Mouse (Mus musculus) liver, embryonic 13.5 days (tissue): ENCODE results near the gene Ccdc107. TPM values are rescaled to one million over a fixed set of nuclear protein-coding genes. Genes with fewer than 3 reads are reported as not detected.
A peak's percentile ranks its signal among the peaks of the same experiment; 100 is the strongest.

Experiments used
- ATAC-seq: fragments of 200-750 bp; cut with Nextera tagmentation; 2 replicates; pipeline ENCODE4 v1.8.0; 2017; ENCODE audit warnings: low read depth, mild to moderate bottlenecking, moderate number of reproducible peaks, moderate library complexity
- DNase-seq: peaks from one replicate; pipeline ENCODE4 v3.0.0; 2022
- H3K27ac ChIP-seq: fragments of 300-500 bp; sonication (generic); 2 replicates; pipeline ENCODE4 v1.5.1; 2015; ENCODE audit warnings: moderate library complexity, mild to moderate bottlenecking, inconsistent platforms
- H3K27me3 ChIP-seq: fragments of 300-500 bp; sonication (generic); 2 replicates; pipeline ENCODE4 v1.6.1; 2015; ENCODE audit warnings: mild to moderate bottlenecking, inconsistent platforms
- H3K36me3 ChIP-seq: fragments of 300-500 bp; sonication (generic); 2 replicates; pipeline ENCODE4 v1.6.1; 2015; ENCODE audit warnings: mild to moderate bottlenecking, inconsistent platforms
- H3K4me1 ChIP-seq: fragments of 300-500 bp; sonication (generic); replicated peaks from 2 replicates; pipeline ENCODE4 v1.6.1; 2015; ENCODE audit warnings: inconsistent platforms
- H3K4me2 ChIP-seq: fragments of 300-500 bp; sonication (generic); 2 replicates; pipeline ENCODE4 v1.6.1; 2015; ENCODE audit warnings: inconsistent platforms, mild to moderate bottlenecking, moderate library complexity
- H3K4me3 ChIP-seq: fragments of 300-500 bp; sonication (generic); replicated peaks from 2 replicates; pipeline ENCODE4 v1.5.1; 2015; ENCODE audit warnings: mild to moderate bottlenecking, inconsistent platforms
- H3K9ac ChIP-seq: fragments of 300-500 bp; sonication (generic); 2 replicates; pipeline ENCODE4 v1.6.1; 2015; ENCODE audit warnings: mild to moderate bottlenecking, inconsistent platforms
- H3K9me3 ChIP-seq: fragments of 300-500 bp; sonication (generic); replicated peaks from 2 replicates; pipeline ENCODE4 v1.6.1; 2016; ENCODE audit warnings: inconsistent platforms
- WGBS: fragments of 180-500 bp; shearing (Covaris S2); methylation state at CpG from one replicate; pipeline ENCODE4 v1.1.7; 2015; ENCODE audit not compliant: insufficient replicate concordance; 5-methylcytosine and 5-hydroxymethylcytosine counted together
- polyA plus RNA-seq: library from polyadenylated mRNA; unstranded; fragments of >200 nt; fragmentation: Nextera tagmentation; extraction: Ambion mirVana; gene quantifications from 2 replicates; pipeline ENCODE4 v1.2.1, GENCODE M21; 2015

The Ccdc107 gene
- polyA plus RNA-seq, 1 experiment from 2014 or later: 34.2 TPM

GRCm38 (mm10) chr4:43513791-43514190 is 21.1 kb downstream of the Ccdc107 start:
- Histone ChIP-seq H3K27me3 (0 out of 2 replicates have a peak, but pooled peaks cover 6% of the 10 kb centered on the region), H3K36me3 (no peaks in the 10 kb centered on the region), H3K27ac (no peak overlapping the region), H3K9me3 (no peaks in the 10 kb centered on the region), H3K9ac (no peak overlapping the region), H3K4me3 (no peak overlapping the region), H3K4me1 (peaks cover 18% of the 10 kb centered on the region), H3K4me2 (no peak overlapping the region)
- ATAC-seq: no peak
- no peak for DNase-seq
- 70% methylated on average over 4 of the region's 4 CpGs for WGBS

DNA sequence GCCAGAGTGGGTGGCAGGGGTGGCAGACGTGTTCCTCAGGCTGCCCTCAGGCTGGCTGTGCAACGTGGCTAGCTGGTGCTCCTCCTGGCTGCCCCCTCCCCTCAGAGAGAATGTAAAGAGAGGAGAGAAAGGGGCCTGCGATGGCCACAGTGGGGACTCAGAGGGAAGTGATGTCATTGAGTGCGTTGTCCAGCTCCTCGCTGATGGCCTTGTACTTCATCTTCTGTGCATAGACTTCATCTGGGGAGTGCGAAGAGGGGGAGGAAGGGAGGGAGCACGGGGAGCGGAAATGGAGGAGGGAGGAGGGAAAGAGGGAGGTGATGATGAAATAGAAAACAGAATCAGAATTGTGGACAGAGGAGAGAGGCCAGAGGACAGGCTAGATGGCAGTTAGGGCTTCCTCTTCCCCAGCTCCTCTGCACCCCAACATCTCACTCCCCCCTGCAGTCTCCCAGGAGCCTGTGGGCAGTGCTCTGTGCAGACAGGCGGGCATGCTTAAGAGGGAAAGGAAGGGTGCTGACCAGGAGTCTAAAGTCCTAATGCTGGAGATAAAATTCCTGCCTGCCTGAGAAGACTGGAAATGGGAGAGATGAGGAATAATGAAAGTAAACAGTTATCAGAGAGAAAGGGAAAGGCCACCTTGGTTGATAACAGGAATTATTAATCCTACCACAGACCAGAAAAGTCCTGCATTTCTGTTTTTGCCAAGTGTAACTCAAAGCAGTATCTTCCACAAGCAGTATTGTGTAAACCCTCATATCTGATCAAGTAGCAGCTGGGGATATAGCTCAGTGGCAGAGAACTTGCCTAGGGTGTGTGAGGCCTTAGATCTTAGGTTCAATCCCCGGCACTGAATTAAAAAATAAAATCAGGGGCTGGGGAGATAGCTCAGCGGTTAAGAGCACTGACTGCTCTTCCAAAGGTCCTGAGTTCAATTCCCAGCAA is 23.3 kb downstream of the Ccdc107 start:
- H3K27me3 ChIP-seq: peaks cover 26% of the 10 kb centered on the region
- ATAC-seq (no peak), DNase-seq (no peak)
- H3K9me3 ChIP-seq: no peaks in the 10 kb centered on the region
- no peak overlapping the region for H3K9ac ChIP-seq
- H3K4me1 ChIP-seq: peaks cover 25% of the 10 kb centered on the region
- 52% methylated on average over 11 of the region's 11 CpGs for WGBS
- H3K4me2 ChIP-seq: no peak overlapping the region
- no peak overlapping the region for H3K4me3 ChIP-seq
- no peaks in the 10 kb centered on the region for H3K36me3 ChIP-seq
- no peak overlapping the region for H3K27ac ChIP-seq

DNA sequence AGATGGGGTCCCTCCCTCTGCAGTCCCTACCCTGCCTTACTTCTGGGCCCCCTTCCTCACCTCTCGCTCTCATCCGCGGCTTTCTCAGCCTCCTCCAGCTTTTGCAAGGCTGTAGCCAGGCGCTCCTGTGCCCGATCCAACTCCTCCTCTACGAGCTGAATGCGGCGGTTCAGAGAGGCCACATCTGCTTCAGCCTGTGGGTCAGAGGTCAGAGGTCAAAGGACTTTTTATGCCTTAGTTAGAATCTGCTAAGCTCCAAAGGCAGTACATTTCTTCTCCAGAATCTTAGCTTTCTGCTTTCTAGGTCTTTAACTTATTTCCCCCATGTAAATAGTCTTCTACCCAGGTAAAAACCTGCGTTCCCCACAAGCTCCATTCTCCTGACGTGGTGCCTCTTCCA is 26.9 kb downstream of the Ccdc107 start:
- Histone ChIP-seq H3K27me3 (peaks cover 58% of the 10 kb centered on the region), H3K4me1 (peaks cover 42% of the 10 kb centered on the region), H3K9ac (no peak overlapping the region), H3K4me3 (no peak overlapping the region), H3K9me3 (no peaks in the 10 kb centered on the region), H3K27ac (no peak overlapping the region), H3K36me3 (no peaks in the 10 kb centered on the region), H3K4me2 (peak overlapping the region; percentile 31)
- DNase-seq (no peak), ATAC-seq (no peak)
- WGBS: 49% methylated on average over 10 of the region's 10 CpGs

GRCm38 (mm10) chr4:43519956-43520355 is 27.3 kb downstream of the Ccdc107 start:
- no peak for ATAC-seq
- Histone ChIP-seq H3K27ac (no peak overlapping the region), H3K4me2 (peak overlapping the region; percentile 31), H3K4me3 (no peak overlapping the region), H3K36me3 (no peaks in the 10 kb centered on the region), H3K9ac (no peak overlapping the region), H3K4me1 (peaks cover 42% of the 10 kb centered on the region), H3K9me3 (no peaks in the 10 kb centered on the region), H3K27me3 (peaks cover 62% of the 10 kb centered on the region)
- 20% methylated on average over 6 of the region's 6 CpGs for WGBS
- peak; percentile 61 for DNase-seq

DNA sequence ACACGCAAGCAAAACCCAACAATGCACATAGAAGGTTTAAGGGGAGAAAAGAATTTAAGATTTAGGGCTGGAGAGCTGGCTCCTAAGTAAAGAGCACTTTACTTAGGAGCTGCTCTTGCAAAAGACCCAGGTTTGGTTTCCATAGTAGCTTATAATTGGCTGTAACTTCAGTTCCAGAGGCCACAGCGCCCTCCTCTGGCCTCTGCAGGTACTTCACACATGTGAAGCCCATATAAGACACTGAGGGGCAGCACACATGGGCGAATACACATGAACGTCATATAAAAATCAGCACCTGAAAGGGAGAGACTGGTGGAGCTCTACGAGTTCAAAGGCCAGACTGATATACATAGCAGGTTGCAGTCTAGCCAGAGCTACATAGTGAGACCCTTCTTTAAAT is 35.2 kb downstream of the Ccdc107 start:
- no peak for ATAC-seq
- WGBS: 60% methylated on average over 5 of the region's 5 CpGs

DNA sequence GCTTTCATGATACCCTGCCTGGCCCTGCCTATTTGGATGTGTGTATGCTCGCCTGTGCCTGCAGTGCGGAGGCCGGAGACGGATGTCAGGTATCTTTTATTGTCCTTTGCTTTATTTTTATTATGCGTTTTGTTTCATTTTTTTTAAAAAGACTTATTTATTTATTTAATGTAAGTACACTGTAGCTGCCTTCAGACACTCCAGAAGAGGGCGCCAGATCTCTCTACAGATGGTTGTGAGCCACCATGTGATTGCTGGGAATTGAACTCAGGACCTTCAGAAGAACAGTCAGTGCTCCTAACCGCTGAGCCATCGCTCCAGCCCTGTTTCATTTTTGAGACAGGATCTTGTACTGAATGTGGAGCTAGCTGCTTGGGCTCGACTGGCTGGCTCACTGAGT is 35.8 kb downstream of the Ccdc107 start:
- H3K27ac ChIP-seq: no peak overlapping the region
- H3K36me3 ChIP-seq: peaks cover 31% of the 10 kb centered on the region
- no peak overlapping the region for H3K4me3 ChIP-seq
- DNase-seq (no peak), ATAC-seq (no peak)
- no peak overlapping the region for H3K9ac ChIP-seq
- peaks cover 22% of the 10 kb centered on the region for H3K4me1 ChIP-seq
- 78% methylated on average over 9 of the region's 9 CpGs for WGBS
- H3K4me2 ChIP-seq: no peak overlapping the region
- no peaks in the 10 kb centered on the region for H3K9me3 ChIP-seq
- peaks cover 43% of the 10 kb centered on the region for H3K27me3 ChIP-seq

More for the DNA sequence above, 35.2 kb downstream of the Ccdc107 start:
- DNase-seq: no peak
- peaks cover 28% of the 10 kb centered on the region for H3K4me1 ChIP-seq
- H3K27ac ChIP-seq: no peak overlapping the region
- peaks cover 25% of the 10 kb centered on the region for H3K36me3 ChIP-seq
- no peak overlapping the region for H3K4me2 ChIP-seq
- H3K27me3 ChIP-seq: peaks cover 49% of the 10 kb centered on the region
- H3K9me3 ChIP-seq: no peaks in the 10 kb centered on the region
- no peak overlapping the region for H3K4me3 ChIP-seq
- H3K9ac ChIP-seq: no peak overlapping the region

GRCm38 (mm10) chr4:43530081-43530501 is 37.4 kb downstream of the Ccdc107 start:
- Histone ChIP-seq H3K4me2 (no peak overlapping the region), H3K4me1 (peaks cover 12% of the 10 kb centered on the region), H3K4me3 (no peak overlapping the region), H3K9ac (peak overlapping the region; percentile 26; the same call in 1 of the 2 replicates), H3K27ac (0 out of 2 replicates have a peak overlapping the region, but pooled peaks have one; percentile 13), H3K9me3 (no peaks in the 10 kb centered on the region), H3K27me3 (peaks cover 26% of the 10 kb centered on the region), H3K36me3 (peaks cover 47% of the 10 kb centered on the region)
- ATAC-seq: peak; percentile 47
- no peak for DNase-seq
- WGBS: 50% methylated on average over 8 of the region's 8 CpGs

DNA sequence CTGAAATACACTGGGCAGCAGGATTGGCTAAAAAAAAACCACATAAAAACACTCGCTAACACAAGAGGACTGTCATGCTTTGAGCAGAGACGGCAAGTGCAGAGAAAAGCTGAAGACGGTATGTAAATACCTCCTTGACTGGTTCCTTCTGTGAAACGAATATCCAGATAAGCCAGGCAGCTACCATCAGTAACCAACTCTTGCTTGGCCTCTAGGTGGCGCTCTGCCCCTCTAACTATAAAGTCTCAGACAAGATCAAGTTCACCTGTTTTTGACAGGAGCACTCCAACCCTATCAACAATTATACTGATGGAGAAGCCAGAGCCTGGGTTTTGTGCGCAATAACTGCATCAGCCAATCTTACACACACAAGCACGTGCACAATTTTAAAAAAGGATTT is 37.9 kb downstream of the Ccdc107 start:
- Histone ChIP-seq H3K4me3 (no peak overlapping the region), H3K4me2 (no peak overlapping the region), H3K27ac (0 out of 2 replicates have a peak overlapping the region, but pooled peaks have one; percentile 13), H3K36me3 (peaks cover 52% of the 10 kb centered on the region), H3K27me3 (peaks cover 22% of the 10 kb centered on the region), H3K4me1 (peaks cover 12% of the 10 kb centered on the region), H3K9me3 (no peaks in the 10 kb centered on the region), H3K9ac (no peak overlapping the region)
- 20% methylated on average over 7 of the region's 7 CpGs for WGBS
- peak; percentile 71 for DNase-seq
- ATAC-seq: no peak

- H3K27me3 ChIP-seq: no peaks in the 10 kb centered on the region
- peaks cover 12% of the 10 kb centered on the region for H3K4me1 ChIP-seq
- no peaks in the 10 kb centered on the region for H3K9me3 ChIP-seq
- WGBS: 88% methylated on average over 9 of the region's 9 CpGs
- no peak for DNase-seq
- H3K9ac ChIP-seq: no peak overlapping the region
- no peak overlapping the region for H3K4me2 ChIP-seq
- H3K27ac ChIP-seq: no peak overlapping the region
- no peak overlapping the region for H3K4me3 ChIP-seq
- peaks cover 79% of the 10 kb centered on the region for H3K36me3 ChIP-seq
- ATAC-seq: no peak
Observed at GRCm38 (mm10) chr4:43533270-43533669, 40.6 kb downstream of the Ccdc107 start.

DNA sequence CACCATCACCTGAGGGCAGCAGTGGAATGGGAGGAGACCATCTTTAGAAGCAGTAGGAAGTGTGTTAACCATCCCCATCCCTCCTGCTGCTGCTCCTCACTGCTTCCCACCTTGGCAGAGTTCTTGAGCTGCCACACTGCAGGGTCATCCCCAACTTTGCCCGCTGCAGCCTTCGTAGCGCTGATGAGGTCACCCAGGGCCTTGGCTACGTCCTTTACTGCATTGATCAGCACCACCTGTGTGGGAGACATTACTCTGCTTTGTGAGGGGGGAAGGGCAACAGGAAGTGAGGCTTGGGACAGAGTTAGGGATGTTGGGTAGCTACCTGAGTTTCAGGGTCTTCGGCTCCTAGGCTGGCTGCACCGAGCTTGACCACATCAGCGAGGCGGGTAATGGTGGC is 42.9 kb downstream of the Ccdc107 start:
- Histone ChIP-seq H3K9me3 (no peaks in the 10 kb centered on the region), H3K36me3 (peaks cover 100% of the 10 kb centered on the region), H3K27me3 (no peaks in the 10 kb centered on the region), H3K4me2 (no peak overlapping the region), H3K9ac (no peak overlapping the region), H3K27ac (no peak overlapping the region), H3K4me1 (0 out of 2 replicates have a peak, but pooled peaks cover 4% of the 10 kb centered on the region), H3K4me3 (no peak overlapping the region)
- DNase-seq (no peak), ATAC-seq (no peak)
- WGBS: 91% methylated on average over 8 of the region's 8 CpGs

DNA sequence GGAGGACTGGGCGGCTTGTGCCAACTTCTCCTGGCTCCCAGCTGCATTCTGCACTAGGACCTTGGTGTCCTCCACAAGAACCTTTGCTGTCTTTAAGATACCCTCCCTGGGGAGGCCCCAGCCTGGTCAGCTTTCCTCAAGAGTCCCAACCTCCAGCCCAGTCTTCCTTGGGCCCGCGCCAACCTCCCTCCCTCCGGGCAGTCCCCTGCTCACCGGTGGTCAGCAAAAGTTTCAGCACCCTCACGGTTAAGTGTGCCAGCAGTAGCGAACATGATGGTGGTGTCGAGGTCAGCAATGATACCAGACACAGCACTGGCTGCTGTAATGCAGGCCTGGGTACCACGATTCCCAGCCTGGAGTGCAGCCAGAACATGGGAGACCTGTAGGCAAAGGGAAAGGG is 43.3 kb downstream of the Ccdc107 start:
- no peak overlapping the region for H3K9ac ChIP-seq
- H3K4me2 ChIP-seq: no peak overlapping the region
- ATAC-seq (no peak), DNase-seq (no peak)
- H3K9me3 ChIP-seq: no peaks in the 10 kb centered on the region
- H3K4me3 ChIP-seq: no peak overlapping the region
- 89% methylated on average over 9 of the region's 9 CpGs for WGBS
- H3K36me3 ChIP-seq: peaks cover 100% of the 10 kb centered on the region
- H3K27ac ChIP-seq: no peak overlapping the region
- H3K4me1 ChIP-seq: 0 out of 2 replicates have a peak, but pooled peaks cover under 1% of the 10 kb centered on the region
- H3K27me3 ChIP-seq: no peaks in the 10 kb centered on the region
